Mouse (Mus musculus): ENCODE results near the gene Noto.
"Not testable (repeated sequence)": the region's sequence is repeated elsewhere in the genome, so short reads cannot be mapped to it uniquely, and the experiment has no call there.

Noto gene

GRCm38 (mm10) chr6:85431842-85432431, 8.3 kb downstream of the Noto start, which contains the start of gene Smyd5:
Gene Smyd5 (plus strand): TSS chr6:85431989.
- peak; percentile 90 for DNase-seq

- DNase-seq, result no peak
Measured at GRCm38 (mm10) chr6:85433865-85434264, 10.2 kb downstream of the Noto start.

GRCm38 (mm10) chr6:85436204-85436603, 12.5 kb downstream of the Noto start:
- DNase-seq, result no peak

- DNase-seq, result no peak
Measured at GRCm38 (mm10) chr6:85436631-85437030, 12.9 kb downstream of the Noto start.

- DNase-seq, result no peak
Measured at GRCm38 (mm10) chr6:85441142-85441541, 17.5 kb downstream of the Noto start.

- DNase-seq, result no peak
Measured at GRCm38 (mm10) chr6:85443488-85444233, 20.0 kb downstream of the Noto start.

GRCm38 (mm10) chr6:85444266-85444965, 20.7 kb downstream of the Noto start:
- no peak for DNase-seq

GRCm38 (mm10) chr6:85445286-85445685, 21.6 kb downstream of the Noto start:
- DNase-seq, result no peak

GRCm38 (mm10) chr6:85447351-85447750, 23.7 kb downstream of the Noto start:
- DNase-seq, result no peak

GRCm38 (mm10) chr6:85450140-85450539, 26.5 kb downstream of the Noto start:
- DNase-seq, result not testable (repeated sequence)

GRCm38 (mm10) chr6:85450697-85451663, 27.3 kb downstream of the Noto start, which contains the start of gene Cct7:
Gene Cct7 (plus strand): TSS chr6:85451514.
- DNase-seq, result peak; percentile 99

- peak; percentile 99 for DNase-seq
Measured at GRCm38 (mm10) chr6:85451664-85452410, 28.2 kb downstream of the Noto start, which contains the start of gene Pradc1. Gene Pradc1 (minus strand): TSS chr6:85451970.

GRCm38 (mm10) chr6:85452411-85452665, 28.7 kb downstream of the Noto start:
- DNase-seq, result no peak

GRCm38 (mm10) chr6:85452816-85453215, 29.1 kb downstream of the Noto start:
- DNase-seq, result no peak

- no peak for DNase-seq
Measured at GRCm38 (mm10) chr6:85459621-85460020, 35.9 kb downstream of the Noto start.

- peak; percentile 17 for DNase-seq
Measured at GRCm38 (mm10) chr6:85465381-85465780, 41.7 kb downstream of the Noto start.

GRCm38 (mm10) chr6:85469660-85470430, 46.2 kb downstream of the Noto start:
- DNase-seq, result no peak

- DNase-seq, result no peak
Measured at GRCm38 (mm10) chr6:85471962-85472361, 48.3 kb downstream of the Noto start.

GRCm38 (mm10) chr6:85472542-85472941, 48.9 kb downstream of the Noto start:
- no peak for DNase-seq

- no peak for DNase-seq
Measured at GRCm38 (mm10) chr6:85475581-85475980, 51.9 kb downstream of the Noto start.

- DNase-seq, result peak; percentile 19
Measured at GRCm38 (mm10) chr6:85477366-85477917, 53.8 kb downstream of the Noto start.

Data from kidney, adult 9 months (tissue).